Mouse (Mus musculus): ENCODE results near the gene 6030452D12Rik.

6030452D12Rik gene

DNA sequence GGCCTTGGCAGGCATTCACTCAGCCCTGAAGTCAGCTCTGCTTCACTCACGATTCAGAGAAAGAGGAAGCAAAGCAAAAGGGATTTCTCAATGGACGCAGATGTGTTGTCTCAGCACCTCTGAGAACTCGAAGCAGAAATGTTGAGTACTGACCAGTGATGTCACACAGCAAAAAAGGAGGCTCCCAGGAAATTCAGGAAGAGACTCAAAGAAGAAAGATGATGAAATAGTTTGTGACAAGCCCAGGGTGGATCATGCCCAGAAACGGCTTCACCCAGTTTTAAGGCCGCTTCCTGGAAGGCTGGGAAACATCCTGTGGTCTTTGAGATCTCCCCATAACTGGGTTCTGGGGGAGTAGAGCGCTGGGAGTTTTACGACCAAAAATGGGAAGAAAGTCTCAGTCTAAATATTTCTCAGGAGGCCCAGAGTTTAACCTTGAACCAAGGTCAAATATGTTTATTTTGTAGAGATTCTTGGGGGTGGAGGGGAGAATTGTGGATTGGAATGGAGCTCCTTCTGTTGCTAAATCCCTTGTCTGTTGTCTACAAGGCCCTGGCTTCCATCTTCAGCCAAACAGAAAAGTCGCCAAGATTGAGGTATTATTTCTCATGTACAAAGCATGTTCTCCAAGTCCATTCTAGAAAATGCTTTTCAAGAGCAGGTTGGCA, at the start of gene 6030452D12Rik:
Gene 6030452D12Rik (plus strand): TSS at position 505 of the 668 bp plus-strand sequence.
- DNase-seq (ENCODE audit: low read depth, low spot score): no peak

GRCm38 (mm10) chr8:106451301-106452085, 48.8 kb upstream of the 6030452D12Rik start:
- DNase-seq (ENCODE audit: low read depth, low spot score): peak; percentile 99

- DNase-seq (ENCODE audit: low read depth, low spot score): no peak
Observed at GRCm38 (mm10) chr8:106452701-106453481, 47.4 kb upstream of the 6030452D12Rik start.

DNA sequence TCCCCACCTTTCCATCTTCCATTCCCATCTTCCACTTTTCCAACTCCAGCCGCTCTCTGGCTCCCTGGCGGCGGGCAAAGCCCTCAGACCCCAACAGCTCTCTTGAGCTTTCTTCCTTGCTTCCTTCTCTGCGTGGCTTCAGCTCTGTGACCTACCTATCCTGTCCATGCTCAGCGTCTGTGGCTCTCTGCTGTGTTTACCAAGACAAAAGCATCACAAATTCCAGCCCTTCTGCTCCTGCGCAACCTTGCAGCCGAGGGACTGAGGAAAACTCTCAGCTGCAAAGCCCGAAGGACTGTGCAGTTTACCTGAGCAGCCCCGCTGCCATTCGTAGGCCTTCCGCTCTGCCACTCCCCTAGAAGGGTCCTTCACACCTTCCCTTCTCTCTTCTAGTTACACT, 46.3 kb upstream of the 6030452D12Rik start:
- DNase-seq (ENCODE audit: low read depth, low spot score): peak; percentile 87

GRCm38 (mm10) chr8:106462131-106462530, 38.2 kb upstream of the 6030452D12Rik start:
- DNase-seq (ENCODE audit: low read depth, low spot score): no peak

- DNase-seq (ENCODE audit: low read depth, low spot score): no peak
Observed at GRCm38 (mm10) chr8:106463795-106464194, 36.5 kb upstream of the 6030452D12Rik start.

- DNase-seq (ENCODE audit: low read depth, low spot score): no peak
Observed at GRCm38 (mm10) chr8:106469485-106469884, 30.8 kb upstream of the 6030452D12Rik start.

DNA sequence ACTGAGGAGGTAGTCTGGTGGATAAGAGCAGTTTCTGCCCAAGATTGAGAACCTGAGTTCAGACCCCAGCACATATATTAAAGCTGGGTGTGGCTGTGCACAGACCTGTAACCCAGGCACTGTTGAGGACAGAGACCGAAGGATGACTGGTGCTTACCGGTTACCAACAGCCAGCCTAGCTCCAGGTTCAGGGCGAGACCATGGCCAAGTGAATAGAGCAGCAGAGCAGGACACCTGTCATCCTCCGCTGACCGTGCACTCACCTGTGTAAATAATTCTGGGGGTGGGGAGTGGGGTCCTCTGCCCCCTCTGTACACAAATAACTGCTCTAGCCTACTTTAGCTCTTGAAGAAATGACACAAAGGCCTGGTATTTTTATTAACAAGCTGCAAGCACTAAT, 26.3 kb upstream of the 6030452D12Rik start:
- DNase-seq (ENCODE audit: low read depth, low spot score): no peak

GRCm38 (mm10) chr8:106504241-106504640, 3.9 kb downstream of the 6030452D12Rik start:
- DNase-seq (ENCODE audit: low read depth, low spot score): no peak

DNA sequence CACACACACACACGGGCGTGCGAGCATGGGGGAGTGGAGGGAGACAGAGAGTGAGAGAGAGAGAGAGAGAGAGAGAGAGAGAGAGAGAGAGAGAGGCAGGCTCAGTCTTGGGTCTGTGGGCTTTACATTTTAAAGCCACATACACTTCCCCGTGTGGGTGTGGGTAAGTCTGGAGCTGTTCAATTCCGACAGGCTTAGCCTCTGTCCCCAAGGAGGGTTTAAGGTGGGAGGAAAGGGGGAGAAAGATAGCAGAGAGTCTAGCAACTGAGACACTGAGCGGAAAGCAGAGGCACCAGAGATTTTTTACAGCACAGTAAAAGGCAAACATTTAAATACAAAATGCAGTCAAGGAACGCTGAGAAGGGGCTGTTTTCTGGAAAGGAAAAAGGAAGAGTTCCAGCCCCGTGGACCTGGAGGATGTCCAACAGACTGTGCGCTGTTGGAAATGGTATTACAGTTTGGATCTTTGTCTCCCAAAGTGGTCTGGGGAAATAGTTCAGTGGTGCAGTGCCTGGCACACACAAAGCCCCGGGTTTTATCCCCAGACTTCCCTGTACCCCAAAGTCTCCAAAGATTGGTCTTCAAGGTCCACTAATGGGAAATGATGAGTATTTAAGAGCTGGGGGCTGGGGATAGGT, 5.1 kb downstream of the 6030452D12Rik start:
- DNase-seq (ENCODE audit: low read depth, low spot score): no peak

DNA sequence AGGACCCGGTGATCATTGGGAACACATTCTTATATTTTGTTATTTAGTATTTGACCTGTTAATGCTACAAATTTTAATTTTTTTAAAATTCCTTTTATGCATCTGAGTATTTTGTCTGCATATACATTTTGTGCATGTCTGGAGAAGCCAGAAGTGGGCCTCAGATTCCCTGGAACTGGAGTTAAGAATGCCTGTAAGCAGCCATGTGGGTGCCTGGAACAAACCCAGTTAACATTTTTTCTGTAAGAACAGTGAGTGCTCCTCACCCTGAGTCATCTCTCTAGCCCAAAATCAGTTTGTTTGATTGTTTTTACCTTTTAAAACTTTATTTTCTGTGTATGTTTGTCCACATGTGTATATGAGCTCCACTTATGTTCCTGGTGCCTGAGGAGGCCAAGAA, 5.8 kb downstream of the 6030452D12Rik start:
- DNase-seq (ENCODE audit: low read depth, low spot score): no peak

- peak; percentile 81 for DNase-seq (ENCODE audit: low read depth, low spot score)
Observed at GRCm38 (mm10) chr8:106507761-106508331, 7.5 kb downstream of the 6030452D12Rik start.

- no peak for DNase-seq (ENCODE audit: low read depth, low spot score)
Observed at GRCm38 (mm10) chr8:106508456-106508855, 8.1 kb downstream of the 6030452D12Rik start.

DNA sequence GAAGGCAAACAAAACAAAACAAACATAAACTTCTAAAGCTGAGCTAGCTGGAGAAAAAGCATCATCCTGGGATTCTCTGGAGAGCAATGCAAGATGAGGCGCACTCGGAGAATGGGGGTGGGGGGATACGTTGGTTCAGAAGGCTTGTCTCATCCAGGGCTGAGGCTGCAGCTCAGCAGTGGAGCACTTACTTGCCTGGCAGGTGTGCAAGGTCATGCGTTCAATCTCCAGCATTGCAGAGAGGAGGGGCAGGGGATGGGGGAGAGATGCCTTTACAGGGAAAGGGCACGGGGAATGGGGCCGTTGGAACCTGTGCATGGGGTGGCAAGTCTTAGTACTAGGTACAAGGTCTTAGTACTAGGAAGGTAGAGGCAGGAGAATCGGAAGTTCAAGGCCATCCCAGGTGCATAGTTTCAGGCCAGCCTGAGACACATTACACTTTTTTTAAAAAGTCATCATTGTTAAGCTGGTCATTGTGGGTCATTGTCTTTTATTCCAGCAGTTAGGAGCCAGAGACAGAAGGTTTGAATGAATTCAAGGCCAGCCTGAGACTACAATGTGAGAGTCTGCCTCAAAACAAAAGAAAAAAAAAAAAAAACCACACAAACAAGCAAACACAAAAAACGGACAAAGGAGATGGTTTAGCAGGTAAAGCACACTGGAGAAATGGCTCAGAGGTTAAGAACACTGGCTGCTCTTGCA, 8.9 kb downstream of the 6030452D12Rik start:
- peak; percentile 83 for DNase-seq (ENCODE audit: low read depth, low spot score)

DNA sequence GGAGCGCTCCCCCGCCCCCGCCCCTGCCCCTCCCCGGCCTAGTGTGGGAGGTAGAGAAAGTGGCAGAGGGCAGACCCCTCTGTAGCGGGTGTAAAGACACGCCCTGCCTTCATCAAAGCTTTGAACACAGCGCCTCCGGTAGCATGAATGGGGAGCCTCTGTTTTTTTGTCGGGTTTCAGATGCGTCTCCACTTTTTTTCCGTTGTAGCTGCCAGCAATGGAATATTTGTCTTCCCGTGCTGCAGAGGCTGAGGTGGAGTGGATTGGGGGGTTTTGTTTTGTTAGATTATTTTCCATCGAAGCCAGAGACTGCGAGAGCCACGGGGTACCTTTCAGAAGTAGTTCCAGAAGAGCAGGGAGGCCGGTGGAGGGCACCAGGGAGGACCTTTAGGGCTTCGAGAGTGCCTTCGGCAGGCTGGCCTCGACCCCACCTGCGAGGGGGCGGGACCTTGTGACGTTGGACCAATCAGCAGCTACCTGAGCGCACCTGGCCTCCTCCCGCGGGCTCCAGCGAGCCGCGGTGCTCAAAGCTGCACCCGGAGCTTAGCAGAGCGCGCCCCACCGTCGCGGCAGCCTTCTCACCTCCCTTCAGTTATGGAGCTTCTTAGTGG, 10.1 kb downstream of the 6030452D12Rik start, which contains the start of gene Cdh3:
Gene Cdh3 (plus strand): TSS at position 527 of the 611 bp plus-strand sequence.
- DNase-seq (ENCODE audit: low read depth, low spot score): peak; percentile 91

- DNase-seq (ENCODE audit: low read depth, low spot score): peak; percentile 62
Observed at GRCm38 (mm10) chr8:106511065-106511501, 10.8 kb downstream of the 6030452D12Rik start.

DNA sequence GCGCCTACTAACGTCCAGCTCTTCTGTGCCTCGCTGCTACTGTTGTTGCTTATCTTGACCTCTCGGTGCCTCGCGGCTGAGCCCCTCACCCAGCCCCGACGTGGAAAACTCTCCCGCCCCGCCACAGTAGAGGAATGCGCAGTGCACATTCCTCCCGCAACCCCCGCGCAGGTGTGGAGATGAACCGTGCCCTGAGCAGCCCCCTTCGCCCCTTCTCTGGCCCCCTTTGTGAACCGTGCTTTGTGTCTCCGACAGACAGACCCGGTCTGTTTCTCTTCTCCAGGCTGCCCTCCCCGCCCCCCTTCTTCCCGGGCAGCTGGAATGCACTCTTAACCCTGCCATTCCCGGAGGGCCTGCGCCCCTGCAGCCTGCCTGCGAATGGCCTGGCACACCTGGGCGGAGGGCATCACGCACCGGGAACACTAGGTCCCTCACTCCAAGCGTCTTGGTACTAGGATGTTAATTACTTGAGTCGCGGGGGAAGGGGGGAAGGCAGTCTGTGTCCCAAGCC, 11.3 kb downstream of the 6030452D12Rik start:
- DNase-seq (ENCODE audit: low read depth, low spot score): peak; percentile 45

DNA sequence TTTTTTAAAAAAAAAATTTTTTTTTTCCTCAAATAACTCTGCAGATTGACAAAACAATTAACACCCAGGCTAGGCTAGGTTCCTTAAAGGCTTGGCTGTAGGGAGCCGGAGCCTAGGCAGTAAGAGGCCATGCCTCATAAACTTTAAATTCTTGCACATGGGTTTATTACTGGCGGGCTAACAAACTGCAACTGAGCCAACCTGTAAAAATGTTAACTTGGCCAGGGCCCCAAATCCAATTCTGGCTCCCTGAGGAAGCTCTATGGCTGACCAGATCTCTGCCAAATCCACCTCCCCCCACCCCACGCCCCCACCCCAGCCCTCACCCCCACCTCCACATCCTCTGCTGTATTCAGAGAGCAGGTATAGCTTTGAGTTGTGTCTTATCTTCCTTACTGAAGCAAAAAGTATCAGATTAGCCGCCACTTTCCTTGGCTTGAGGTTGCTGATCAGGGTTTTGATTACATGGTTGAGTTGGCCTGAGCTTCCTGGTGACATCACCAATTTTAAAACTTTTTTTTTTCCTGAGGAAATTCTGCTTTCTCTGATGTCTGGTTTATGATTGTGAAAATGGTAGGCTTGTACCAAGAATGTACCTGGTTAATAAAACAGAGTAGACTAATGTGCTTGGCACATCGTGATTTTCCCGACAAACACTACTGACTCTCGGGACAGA, 12.3 kb downstream of the 6030452D12Rik start:
- DNase-seq (ENCODE audit: low read depth, low spot score): no peak

- peak; percentile 97 for DNase-seq (ENCODE audit: low read depth, low spot score)
Observed at GRCm38 (mm10) chr8:106515946-106516479, 15.7 kb downstream of the 6030452D12Rik start.
